Mouse (Mus musculus): Measurements from ENCODE around the gene Gm21767. TPM values are rescaled to one million over a fixed set of nuclear protein-coding genes. Genes with fewer than 3 reads are reported as not detected.
"Not testable (repeated sequence)": the region's sequence is repeated elsewhere in the genome, so short reads cannot be mapped to it uniquely, and the experiment has no call there.

Gene Gm21767
- not detected for polyA plus RNA-seq (2012; fragmentation: generic; extraction: Trizol)
- long read RNA-seq, experiment 1, result 0 reads
- long read RNA-seq, experiment 2, result 0 reads

DNA sequence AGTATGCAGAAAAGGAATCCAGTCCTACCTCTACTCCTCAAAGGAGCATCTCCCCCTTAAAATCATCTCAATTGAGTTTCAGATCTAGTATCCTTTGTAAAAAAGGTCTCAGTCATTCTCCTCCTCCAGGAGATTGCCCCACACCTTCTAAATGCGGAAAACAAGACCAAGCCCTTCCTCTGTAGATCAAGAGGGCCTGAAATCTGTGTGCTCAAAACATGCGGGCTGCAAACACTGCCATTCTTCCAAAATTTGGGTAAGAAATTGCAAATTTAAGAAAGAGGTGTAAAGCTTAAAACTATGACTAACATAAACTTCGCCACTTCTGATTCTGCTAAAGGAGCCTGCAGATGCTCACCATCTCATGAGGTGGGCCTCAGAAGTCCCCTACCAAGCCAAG is at the start of gene Gm21767:
Gm21767 (plus strand) TSS at position 301 of the 400 bp plus-strand sequence.
- H3ac ChIP-seq (ENCODE audit: control insufficient read depth, insufficient read length, low read depth); H3K79me2 ChIP-seq (ENCODE audit: control insufficient read depth, insufficient read depth); H3K79me3 ChIP-seq (ENCODE audit: low read depth); H3K4me3 ChIP-seq (ENCODE audit: insufficient read depth, poor library complexity, severe bottlenecking); H3K27me3 ChIP-seq (ENCODE audit: control insufficient read depth, insufficient read depth, insufficient read length); H3K36me3 ChIP-seq (ENCODE audit: control insufficient read depth, insufficient read depth): not testable (repeated sequence)
